Mouse (Mus musculus) frontal cortex, postnatal 14 days (tissue): ENCODE data around the gene Sqstm1.
"Not testable (repeated sequence)": the region's sequence is repeated elsewhere in the genome, so short reads cannot be mapped to it uniquely, and the experiment has no call there.

Experiments
- DNase-seq, 2 experiments: peaks; one replicate each; pipeline ENCODE4 v3.0.0; 2022; ENCODE audit warnings: low spot score in 2 of 2

Gene Sqstm1

GRCm38 (mm10) chr11:50176351-50176750 lies 34.3 kb downstream of the Sqstm1 start:
- no peak for DNase-seq

- DNase-seq, result peak; percentile 94 to 95
These were observed 35.9 kb downstream of the Sqstm1 start for GRCm38 (mm10) chr11:50174730-50175187.

- DNase-seq, result not testable (repeated sequence)
These were observed 36.4 kb downstream of the Sqstm1 start, which contains the start of gene Mrnip for GRCm38 (mm10) chr11:50174111-50174729. Gene Mrnip (plus strand): TSS chr11:50174444.

- DNase-seq, result no peak
These were observed 42.3 kb downstream of the Sqstm1 start for GRCm38 (mm10) chr11:50168352-50168751.

GRCm38 (mm10) chr11:50162338-50163050 lies 48.1 kb downstream of the Sqstm1 start:
- no peak for DNase-seq

- peak in 1 of 2 experiments; percentile 32 for DNase-seq
These were observed 48.9 kb downstream of the Sqstm1 start for GRCm38 (mm10) chr11:50161578-50162304.

GRCm38 (mm10) chr11:50159347-50159746 lies 51.3 kb downstream of the Sqstm1 start:
- no peak for DNase-seq

- no peak for DNase-seq
These were observed 52.3 kb downstream of the Sqstm1 start for GRCm38 (mm10) chr11:50158346-50158745.

GRCm38 (mm10) chr11:50156725-50157258 lies 53.8 kb downstream of the Sqstm1 start:
- no peak for DNase-seq

GRCm38 (mm10) chr11:50155785-50156184 lies 54.8 kb downstream of the Sqstm1 start:
- DNase-seq, result no peak

- DNase-seq, result no peak
These were observed 55.7 kb downstream of the Sqstm1 start for GRCm38 (mm10) chr11:50154777-50155520.

- DNase-seq, result no peak
These were observed 56.5 kb downstream of the Sqstm1 start for GRCm38 (mm10) chr11:50154166-50154565.

GRCm38 (mm10) chr11:50151374-50151773 lies 59.3 kb downstream of the Sqstm1 start:
- DNase-seq, result no peak

GRCm38 (mm10) chr11:50149603-50150150 lies 61.0 kb downstream of the Sqstm1 start:
- no peak for DNase-seq
